Mouse (Mus musculus) limb, embryonic 14.5 days (tissue): ENCODE data around the gene Zfyve19. TPM values are rescaled to one million over a fixed set of nuclear protein-coding genes. Genes with fewer than 3 reads are reported as not detected.

Source experiments
- ATAC-seq: fragments of 200-750 bp; cut with Nextera tagmentation; 2 replicates; pipeline ENCODE4 v1.8.0; 2017; ENCODE audit warnings: low read depth, moderate number of reproducible peaks, moderate TSS enrichment; ENCODE audit not compliant: low FRiP score
- DNase-seq: peaks from one replicate; pipeline ENCODE4 v3.0.0-alpha.2; 2015; ENCODE audit warnings: low spot score
- H3K27ac ChIP-seq: fragments of 300-500 bp; sonication (generic); replicated peaks from 2 replicates; pipeline ENCODE4 v1.5.1; 2014; ENCODE audit warnings: low read depth, mild to moderate bottlenecking, low read length, moderate library complexity, mixed read lengths
- H3K27me3 ChIP-seq: fragments of 300-500 bp; sonication (generic); 2 replicates; pipeline ENCODE4 v1.6.1; 2014; ENCODE audit warnings: low read length, mixed read lengths; ENCODE audit not compliant: control insufficient read depth, insufficient read depth
- H3K36me3 ChIP-seq: fragments of 300-500 bp; sonication (generic); 2 replicates; pipeline ENCODE4 v1.6.1; 2014; ENCODE audit warnings: mild to moderate bottlenecking, low read length, moderate library complexity, mixed read lengths; ENCODE audit not compliant: control insufficient read depth, insufficient read depth
- H3K4me1 ChIP-seq: fragments of 300-500 bp; sonication (generic); 2 replicates; pipeline ENCODE4 v1.6.1; 2014; ENCODE audit warnings: antibody characterized with exemption, low read length, mixed read lengths; ENCODE audit not compliant: control insufficient read depth, insufficient read depth
- H3K4me2 ChIP-seq: fragments of 300-500 bp; sonication (generic); replicated peaks from 2 replicates; pipeline ENCODE4 v1.6.1; 2014; ENCODE audit warnings: low read depth, mild to moderate bottlenecking, low read length, moderate library complexity; ENCODE audit not compliant: severe bottlenecking
- H3K4me3 ChIP-seq: fragments of 300-500 bp; sonication (generic); replicated peaks from 2 replicates; pipeline ENCODE4 v1.5.1; 2014; ENCODE audit warnings: low read length
- H3K9ac ChIP-seq: fragments of 300-500 bp; sonication (generic); 2 replicates; pipeline ENCODE4 v1.6.1; 2014; ENCODE audit warnings: mild to moderate bottlenecking, low read depth, low read length, moderate library complexity; ENCODE audit not compliant: severe bottlenecking
- H3K9me3 ChIP-seq: fragments of 300-500 bp; sonication (generic); 2 replicates; pipeline ENCODE4 v1.6.1; 2016; ENCODE audit warnings: low read length; ENCODE audit not compliant: control insufficient read depth
- POLR2A ChIP-seq: fragments of 200-500 bp; IDR thresholded peaks from 2 replicates; pipeline ENCODE4 v1.8.0; 2012; ENCODE audit warnings: inconsistent platforms, mild to moderate bottlenecking, moderate library complexity, borderline replicate concordance; ENCODE audit not compliant: insufficient read depth, insufficient read length; ENCODE audit errors: extremely low read depth
- WGBS: fragments of 180-500 bp; shearing (Covaris S2); extraction: QIAGEN DNeasy Blood & Tissue Kit; methylation state at CpG from one replicate; pipeline ENCODE4 v1.1.7; 2014; 5-methylcytosine and 5-hydroxymethylcytosine counted together
- polyA plus RNA-seq, 2 experiments: library from polyadenylated mRNA; depleted of rRNA in 1 of 2; stranded (reverse) in 1 of 2; unstranded in 1 of 2; fragments of >200 nt; fragmentation: Nextera tagmentation in 1 of 2; extraction: Ambion mirVana in 1 of 2; gene quantifications; 2 replicates each; pipeline versions ENCODE4 v1.2.1 to v1.2.3; 2012 to 2014

The Zfyve19 gene
- polyA plus RNA-seq, 2 experiments = 46.3 to 88.0 TPM

DNA sequence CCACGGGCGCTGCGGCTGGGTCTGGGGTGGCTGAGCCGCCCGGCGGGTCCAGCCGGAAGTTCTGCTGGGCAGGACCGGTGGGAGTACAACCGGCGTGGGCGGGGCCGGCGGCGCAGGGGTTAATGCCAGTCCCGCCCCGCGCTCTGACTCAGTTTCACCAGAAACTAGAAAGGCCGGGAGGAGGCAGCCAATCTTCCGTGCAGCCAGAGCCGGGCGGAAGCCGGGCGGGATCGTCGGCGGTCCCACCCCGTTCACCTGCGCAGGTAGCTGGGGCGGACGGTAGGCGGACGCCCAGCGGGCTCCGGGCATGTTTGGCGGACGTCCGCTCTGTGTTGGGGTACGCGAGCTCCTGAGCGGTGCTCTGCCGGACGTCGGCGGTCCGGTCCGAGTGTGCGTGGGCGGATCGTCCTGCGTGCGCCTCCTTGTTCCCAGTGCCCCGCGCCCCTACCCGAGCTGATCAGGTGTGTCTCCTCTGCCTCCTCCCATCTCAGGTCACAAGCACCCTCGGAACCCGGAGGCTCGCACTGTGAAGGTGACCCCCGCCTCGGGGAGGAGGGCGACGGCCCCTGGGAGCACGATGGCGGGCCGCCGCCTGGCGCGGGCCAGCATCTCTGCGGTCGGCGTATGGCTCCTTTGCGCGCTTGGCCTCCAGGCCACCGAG lies 28.9 kb downstream of the Zfyve19 start, which contains the start of gene Spint1:
TSS of gene Spint1 (plus strand) at position 153 of the 661 bp plus-strand sequence.
- H3K4me1 ChIP-seq = no peaks in the 10 kb centered on the region
- peak within 1 kb of the TSS; percentile 78 for H3K4me2 ChIP-seq
- no peaks in the 10 kb centered on the region for H3K9me3 ChIP-seq
- under 1% methylated on average over 44 of the region's 73 CpGs for WGBS
- no peak for ATAC-seq
- peaks cover 41% of the 10 kb centered on the region for H3K27me3 ChIP-seq
- TF ChIP-seq POLR2A = no peak
- H3K36me3 ChIP-seq = no peaks in the 10 kb centered on the region
- H3K27ac ChIP-seq = no peak within 1 kb of the TSS
- peak within 1 kb of the TSS; percentile 44 for H3K9ac ChIP-seq
- peak within 1 kb of the TSS; percentile 45 for H3K4me3 ChIP-seq
- no peak for DNase-seq

DNA sequence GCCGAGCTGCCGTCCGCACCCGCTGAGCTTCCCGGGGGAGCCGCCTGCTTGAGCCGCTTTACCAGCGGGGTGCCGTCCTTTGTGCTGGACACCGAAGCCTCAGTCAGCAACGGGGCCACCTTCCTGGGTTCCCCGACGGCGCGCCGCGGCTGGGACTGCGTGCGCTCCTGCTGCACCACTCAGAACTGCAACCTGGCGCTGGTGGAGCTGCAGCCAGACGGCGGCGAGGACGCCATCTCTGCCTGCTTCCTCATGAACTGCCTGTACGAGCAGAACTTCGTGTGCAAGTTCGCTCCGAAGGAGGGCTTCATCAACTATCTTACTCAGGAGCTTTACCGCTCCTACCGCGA lies 29.4 kb downstream of the Zfyve19 start:
- H3K27me3 ChIP-seq = peaks cover 41% of the 10 kb centered on the region
- peak overlapping the region; percentile 78 for H3K4me2 ChIP-seq
- WGBS = 2% methylated on average over 30 of the region's 31 CpGs
- H3K27ac ChIP-seq = no peak overlapping the region
- no peaks in the 10 kb centered on the region for H3K4me1 ChIP-seq
- H3K9me3 ChIP-seq = no peaks in the 10 kb centered on the region
- no peak for TF ChIP-seq POLR2A
- peak overlapping the region; percentile 44 for H3K9ac ChIP-seq
- ATAC-seq (no peak), DNase-seq (no peak)
- H3K36me3 ChIP-seq = no peaks in the 10 kb centered on the region
- peak overlapping the region; percentile 45 for H3K4me3 ChIP-seq

GRCm38 (mm10) chr2:119238671-119239070 lies 30.3 kb downstream of the Zfyve19 start:
- Histone ChIP-seq H3K9ac (no peak overlapping the region), H3K4me1 (no peaks in the 10 kb centered on the region), H3K4me2 (peak overlapping the region; percentile 78), H3K36me3 (no peaks in the 10 kb centered on the region), H3K9me3 (no peaks in the 10 kb centered on the region), H3K27me3 (peaks cover 41% of the 10 kb centered on the region), H3K27ac (no peak overlapping the region), H3K4me3 (no peak overlapping the region)
- DNase-seq (no peak), ATAC-seq (no peak)
- WGBS = 77% methylated on average over 2 of the region's 2 CpGs
- no peak for TF ChIP-seq POLR2A

- DNase-seq (no peak), ATAC-seq (no peak)
- 61% methylated on average over 4 of the region's 4 CpGs for WGBS
- H3K4me1 ChIP-seq = no peaks in the 10 kb centered on the region
- no peak overlapping the region for H3K4me3 ChIP-seq
- no peak overlapping the region for H3K27ac ChIP-seq
- no peak overlapping the region for H3K4me2 ChIP-seq
- peaks cover 41% of the 10 kb centered on the region for H3K27me3 ChIP-seq
- H3K9ac ChIP-seq = no peak overlapping the region
- H3K36me3 ChIP-seq = no peaks in the 10 kb centered on the region
- no peak for TF ChIP-seq POLR2A
- no peaks in the 10 kb centered on the region for H3K9me3 ChIP-seq
Measured at GRCm38 (mm10) chr2:119240075-119240818, 31.8 kb downstream of the Zfyve19 start.

- no peaks in the 10 kb centered on the region for H3K36me3 ChIP-seq
- no peak overlapping the region for H3K27ac ChIP-seq
- ATAC-seq = no peak
- WGBS = 87% methylated on average over 4 of the region's 4 CpGs
- no peak for DNase-seq
- no peak overlapping the region for H3K4me2 ChIP-seq
- H3K4me1 ChIP-seq = no peaks in the 10 kb centered on the region
- TF ChIP-seq POLR2A = no peak
- peaks cover 36% of the 10 kb centered on the region for H3K27me3 ChIP-seq
- no peaks in the 10 kb centered on the region for H3K9me3 ChIP-seq
- H3K9ac ChIP-seq = no peak overlapping the region
- no peak overlapping the region for H3K4me3 ChIP-seq
Measured at GRCm38 (mm10) chr2:119240819-119241186, 32.4 kb downstream of the Zfyve19 start.
